Mouse (Mus musculus): ENCODE results near the gene Mmaa. TPM values are rescaled to one million over a fixed set of nuclear protein-coding genes. Genes with fewer than 3 reads are reported as not detected.

The Mmaa gene
- total and polyA plus RNA-seq, 3 experiments, result 3.3 to 4.7 (median 4.1) TPM

- H3K9me3 ChIP-seq (replicated peaks; ENCODE audit: low read length), result no peaks in the 10 kb centered on the region
- H3K27me3 ChIP-seq (replicated peaks), result no peaks in the 10 kb centered on the region
- DNase-seq (ENCODE audit: extremely low read depth), result no peak
- H3K4me3 ChIP-seq (replicated peaks in 1 of 3; ENCODE audit: low read depth in 2 of 3, low read length in 2 of 3, poor library complexity in 1 of 3), result no peak overlapping the region
- H3K79me2 ChIP-seq (replicated peaks; ENCODE audit: control insufficient read depth, extremely low read depth, insufficient read depth, poor library complexity, severe bottlenecking), result no peaks in the 10 kb centered on the region
- H3K4me2 ChIP-seq (ENCODE audit: insufficient read depth, low read depth, poor library complexity, severe bottlenecking), result no peak overlapping the region
- H3K4me1 ChIP-seq (ENCODE audit: control insufficient read depth in 1 of 2, insufficient read depth in 2 of 2), result peaks cover 0 to 9% of the 10 kb centered on the region in 2 experiments; a peak in 2 of 4 replicates
- peaks cover 0 to 8% of the 10 kb centered on the region in 2 experiments for H3K36me3 ChIP-seq (replicated peaks in 1 of 2; ENCODE audit: control insufficient read depth in 1 of 2, insufficient read depth in 1 of 2, low read length in 1 of 2)
- TF ChIP-seq ZC3H11A (IDR thresholded peaks at IDR 0.05; ENCODE audit: low read depth, low read length) (no peak), ETS1 (conservative IDR thresholded peaks at IDR 0.05; ENCODE audit: low read depth, low read length) (no peak), USF1 (IDR thresholded peaks at IDR 0.05; ENCODE audit: low read depth, low read length) (no peak), CTCF (conservative IDR thresholded peaks at IDR 0.05 in 1 of 2, IDR thresholded peaks at IDR 0.05 in 1 of 2; ENCODE audit: low read depth in 2 of 2, low read length in 2 of 2) (no peak), IRF4 (IDR thresholded peaks at IDR 0.05; ENCODE audit: low read depth, low read length) (no peak), E2F4 (IDR thresholded peaks at IDR 0.05; ENCODE audit: insufficient replicate concordance, low read depth, low read length) (no peak), JUN (IDR thresholded peaks at IDR 0.05; ENCODE audit: insufficient read depth, low read depth, low read length) (no peak), ELF1 (IDR thresholded peaks at IDR 0.05; ENCODE audit: low read depth, low read length) (no peak), MXI1 (IDR thresholded peaks at IDR 0.05; ENCODE audit: low read depth, low read length) (no peak)
- no peak overlapping the region for H3K27ac ChIP-seq (ENCODE audit: insufficient read depth, low read depth)
- no peak overlapping the region for H3K9ac ChIP-seq (ENCODE audit: insufficient read depth, low read depth)
- dilution Hi-C loops (cut with MboI; ENCODE audit: extremely low pct_ligation_motif_present, extremely low pct_unique_long_range_greater_than_20kb, low sequenced_read_pairs), result no loop called here
- in situ Hi-C loops (cut with MboI; ENCODE audit: low pct_ligation_motif_present, low pct_unique_long_range_greater_than_20kb, low sequenced_read_pairs), result loop anchor here (10.0 kb wide), 1 partner anchor 283 kb away; no protein-coding TSS in a partner anchor
Measured at GRCm38 (mm10) chr8:79301548-79301947, 6.8 kb upstream of the Mmaa start.

GRCm38 (mm10) chr8:79299704-79300103, 5.0 kb upstream of the Mmaa start:
- Histone ChIP-seq H3K9ac (ENCODE audit: insufficient read depth, low read depth) (no peak overlapping the region), H3K27me3 (replicated peaks) (no peaks in the 10 kb centered on the region), H3K4me3 (replicated peaks in 1 of 3; ENCODE audit: low read depth in 2 of 3, low read length in 2 of 3, poor library complexity in 1 of 3) (no peak overlapping the region), H3K4me2 (ENCODE audit: insufficient read depth, low read depth, poor library complexity, severe bottlenecking) (no peak overlapping the region), H3K79me2 (replicated peaks; ENCODE audit: control insufficient read depth, extremely low read depth, insufficient read depth, poor library complexity, severe bottlenecking) (no peaks in the 10 kb centered on the region), H3K36me3 (replicated peaks in 1 of 2; ENCODE audit: control insufficient read depth in 1 of 2, insufficient read depth in 1 of 2, low read length in 1 of 2) (peaks cover 0 to 8% of the 10 kb centered on the region in 2 experiments), H3K27ac (ENCODE audit: insufficient read depth, low read depth) (no peak overlapping the region), H3K4me1 (ENCODE audit: control insufficient read depth in 1 of 2, insufficient read depth in 2 of 2) (peaks cover 0 to 16% of the 10 kb centered on the region in 2 experiments; a peak in 2 of 4 replicates), H3K9me3 (replicated peaks; ENCODE audit: low read length) (no peaks in the 10 kb centered on the region)
- DNase-seq (ENCODE audit: extremely low read depth), result no peak
- dilution Hi-C loops (cut with MboI; ENCODE audit: extremely low pct_ligation_motif_present, extremely low pct_unique_long_range_greater_than_20kb, low sequenced_read_pairs), result no loop called here
- in situ Hi-C loops (cut with MboI; ENCODE audit: low pct_ligation_motif_present, low pct_unique_long_range_greater_than_20kb, low sequenced_read_pairs), result loop anchor here (10.0 kb wide), 1 partner anchor 285 kb away; no protein-coding TSS in a partner anchor
- TF ChIP-seq CHD1 (IDR thresholded peaks at IDR 0.05; ENCODE audit: low read depth, low read length) (no peak), CTCF (conservative IDR thresholded peaks at IDR 0.05 in 1 of 2, IDR thresholded peaks at IDR 0.05 in 1 of 2; ENCODE audit: low read depth in 2 of 2, low read length in 2 of 2) (0 out of 4 replicates have a peak, but pooled peaks of 1 of the 2 experiments have one; percentile 10), ZKSCAN1 (IDR thresholded peaks at IDR 0.05; ENCODE audit: borderline replicate concordance, low read depth, low read length) (no peak)

- TF ChIP-seq MAZ (IDR thresholded peaks at IDR 0.05; ENCODE audit: low read depth, low read length) (no peak), JUND (conservative IDR thresholded peaks at IDR 0.05; ENCODE audit: low read depth, low read length) (no peak), CTCF (conservative IDR thresholded peaks at IDR 0.05 in 1 of 2, IDR thresholded peaks at IDR 0.05 in 1 of 2; ENCODE audit: low read depth in 2 of 2, low read length in 2 of 2) (peak; percentile 11 to 78; a peak in 2 of 4 replicates), RAD21 (IDR thresholded peaks at IDR 0.05; ENCODE audit: low read depth, low read length) (peak; percentile 73), TCF12 (IDR thresholded peaks at IDR 0.05; ENCODE audit: low read depth, low read length) (no peak), RCOR1 (conservative IDR thresholded peaks at IDR 0.05; ENCODE audit: low read depth, low read length) (no peak), ZC3H11A (IDR thresholded peaks at IDR 0.05; ENCODE audit: low read depth, low read length) (peak; percentile 23; the same call in 1 of the 2 replicates), USF1 (IDR thresholded peaks at IDR 0.05; ENCODE audit: low read depth, low read length) (no peak), TBP (conservative IDR thresholded peaks at IDR 0.05; ENCODE audit: low read depth, low read length) (no peak), SMC3 (IDR thresholded peaks at IDR 0.05; ENCODE audit: low read depth, low read length) (peak; percentile 76), GABPA (IDR thresholded peaks at IDR 0.05; ENCODE audit: insufficient replicate concordance, low read depth, low read length) (no peak), ZMIZ1 (IDR thresholded peaks at IDR 0.05; ENCODE audit: low read depth, low read length) (no peak), HCFC1 (IDR thresholded peaks at IDR 0.05; ENCODE audit: low read depth, low read length) (no peak), ZKSCAN1 (IDR thresholded peaks at IDR 0.05; ENCODE audit: borderline replicate concordance, low read depth, low read length) (no peak)
- in situ Hi-C loops (cut with MboI; ENCODE audit: low pct_ligation_motif_present, low pct_unique_long_range_greater_than_20kb, low sequenced_read_pairs), result no loop called here
Measured at GRCm38 (mm10) chr8:79297763-79298162, 3.0 kb upstream of the Mmaa start.

More at GRCm38 (mm10) chr8:79297763-79298162, 3.0 kb upstream of the Mmaa start:
- dilution Hi-C loops (cut with MboI; ENCODE audit: extremely low pct_ligation_motif_present, extremely low pct_unique_long_range_greater_than_20kb, low sequenced_read_pairs), result no loop called here
- Histone ChIP-seq H3K4me3 (replicated peaks in 1 of 3; ENCODE audit: low read depth in 2 of 3, low read length in 2 of 3, poor library complexity in 1 of 3) (no peak overlapping the region), H3K36me3 (replicated peaks in 1 of 2; ENCODE audit: control insufficient read depth in 1 of 2, insufficient read depth in 1 of 2, low read length in 1 of 2) (peaks cover 0 to 6% of the 10 kb centered on the region in 2 experiments), H3K79me2 (replicated peaks; ENCODE audit: control insufficient read depth, extremely low read depth, insufficient read depth, poor library complexity, severe bottlenecking) (no peaks in the 10 kb centered on the region), H3K9ac (ENCODE audit: insufficient read depth, low read depth) (no peak overlapping the region), H3K27ac (ENCODE audit: insufficient read depth, low read depth) (no peak overlapping the region), H3K9me3 (replicated peaks; ENCODE audit: low read length) (no peaks in the 10 kb centered on the region), H3K4me2 (ENCODE audit: insufficient read depth, low read depth, poor library complexity, severe bottlenecking) (no peak overlapping the region), H3K4me1 (ENCODE audit: control insufficient read depth in 1 of 2, insufficient read depth in 2 of 2) (peaks cover 0 to 26% of the 10 kb centered on the region in 2 experiments; a peak in 3 of 4 replicates), H3K27me3 (replicated peaks) (no peaks in the 10 kb centered on the region)
- peak; percentile 33 for DNase-seq (ENCODE audit: extremely low read depth)
